ENCODE assay signal across 8 mouse cellular contexts in the genomic region with DNA sequence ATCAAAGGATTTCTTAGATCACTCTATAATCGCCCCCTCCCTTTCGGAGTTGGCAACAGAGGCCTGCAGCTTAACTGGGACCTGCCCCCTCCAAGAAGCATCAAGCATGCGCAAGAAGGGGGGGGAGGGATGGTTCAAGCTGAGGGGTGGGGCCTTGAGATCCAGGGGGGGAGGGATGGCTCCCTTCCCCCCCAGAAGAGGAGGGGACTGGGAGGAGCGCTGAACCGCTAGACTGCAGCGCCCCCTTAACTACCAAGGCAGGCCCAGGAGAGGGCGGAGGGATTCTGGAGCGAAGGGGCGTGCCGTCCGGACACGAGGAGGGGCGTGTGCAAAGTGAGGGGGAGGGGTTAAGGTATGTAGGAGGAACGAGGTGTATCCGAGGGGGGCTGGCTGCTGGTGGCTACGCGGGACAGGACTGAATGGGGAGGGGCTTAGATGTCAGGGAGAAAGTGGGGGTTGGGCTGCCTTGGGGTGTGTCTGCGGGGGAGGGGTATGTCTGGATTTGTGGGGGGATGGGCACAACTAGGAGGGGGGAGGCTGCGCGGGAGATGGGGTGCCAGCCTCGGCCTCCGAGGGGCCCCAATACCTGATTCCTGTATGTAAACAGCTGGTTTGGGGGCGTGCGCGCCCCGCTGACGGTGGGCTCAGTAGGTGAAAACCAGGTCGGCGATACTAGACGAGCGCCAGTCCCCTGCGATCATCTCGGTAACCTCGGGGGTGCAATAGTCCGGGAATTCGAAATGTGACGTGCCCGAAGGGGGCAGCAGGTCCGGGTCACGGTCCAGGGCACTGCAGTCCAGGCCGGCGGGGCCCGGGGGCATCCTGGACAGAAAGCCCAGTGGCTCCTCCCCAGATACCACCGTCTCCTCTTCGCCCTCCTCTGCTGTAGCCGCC. TPM values are rescaled to one million over a fixed set of nuclear protein-coding genes. Genes with fewer than 3 reads are reported as not detected.
DNase-seq lines count a peak whose midpoint lies in the region; ATAC-seq and TF ChIP-seq lines count a peak whose summit lies in the region.

No protein-coding gene starts in this region.

- no peak; the same call in 1 of the 2 replicates for TF ChIP-seq CTCF in kidney, adult 2 months (conservative IDR thresholded peaks at IDR 0.05; ENCODE audit: insufficient read depth, insufficient read length, low read depth, low read length)

- peak; percentile 56 for DNase-seq in cerebellum, adult 11 months
- peak; percentile 81 to 87 for DNase-seq in heart, adult 18-20 months
- peak; percentile 90 for DNase-seq in kidney, adult 2 months
- DNase-seq in limb, embryonic 11.5 days (ENCODE audit: low spot score) = peak; percentile 97
- DNase-seq in spleen, adult 12 weeks (ENCODE audit: low spot score) = peak; percentile 38

- peaks cover 42% of the 10 kb centered on the region for H3K4me1 ChIP-seq in embryonic facial prominence, embryonic 13.5 days
- H3K4me1 ChIP-seq in kidney, adult 2 months (ENCODE audit: control insufficient read depth, insufficient read depth, low read length) = no peaks in the 10 kb centered on the region; the same call in 1 of the 2 replicates
- H3K4me1 ChIP-seq in limb, embryonic 11.5 days (ENCODE audit: control insufficient read depth, insufficient read depth, low read length) = peaks cover 22% of the 10 kb centered on the region
- H3K4me1 ChIP-seq in midbrain, embryonic 13.5 days (replicated peaks) = peaks cover 52% of the 10 kb centered on the region

- peak overlapping the region; percentile 96 for H3K9ac ChIP-seq in embryonic facial prominence, embryonic 13.5 days
- H3K9ac ChIP-seq in limb, embryonic 11.5 days (ENCODE audit: low read length) = peak overlapping the region; percentile 97
- H3K9ac ChIP-seq in midbrain, embryonic 13.5 days (replicated peaks) = peak overlapping the region; percentile 98

- H3K27ac ChIP-seq in embryonic facial prominence, embryonic 13.5 days = peak overlapping the region; percentile 100
- peak overlapping the region; percentile 85 for H3K27ac ChIP-seq in kidney, adult 2 months (ENCODE audit: insufficient read depth, low read depth, low read length)
- H3K27ac ChIP-seq in limb, embryonic 11.5 days (replicated peaks; ENCODE audit: low read depth, low read length) = peak overlapping the region; percentile 99
- peak overlapping the region; percentile 100 for H3K27ac ChIP-seq in midbrain, embryonic 13.5 days

- no peak for ATAC-seq in cerebellum, adult (ENCODE audit: insufficient number of reproducible peaks, low FRiP score, low TSS enrichment)
- ATAC-seq in embryonic facial prominence, embryonic 13.5 days (ENCODE audit: insufficient number of reproducible peaks, insufficient read depth, low FRiP score, low TSS enrichment, low read depth) = peak; percentile 76
- ATAC-seq in limb, embryonic 11.5 days (ENCODE audit: insufficient number of reproducible peaks, low FRiP score, low TSS enrichment, low read depth) = peak; percentile 70
- peak; percentile 53 for ATAC-seq in midbrain, embryonic 13.5 days

- H3K4me3 ChIP-seq in embryonic facial prominence, embryonic 13.5 days = peak overlapping the region; percentile 84
- peak overlapping the region; percentile 88 for H3K4me3 ChIP-seq in kidney, adult 2 months (ENCODE audit: insufficient read depth, low read depth, low read length)
- peak overlapping the region; percentile 88 for H3K4me3 ChIP-seq in limb, embryonic 11.5 days (ENCODE audit: low read depth, low read length)
- H3K4me3 ChIP-seq in midbrain, embryonic 13.5 days (replicated peaks) = peak overlapping the region; percentile 91

- WGBS in embryonic facial prominence, embryonic 13.5 days = under 1% methylated on average over 43 of the region's 46 CpGs
- 2% methylated on average over 46 of the region's 46 CpGs for WGBS in kidney, adult 2 months
- under 1% methylated on average over 46 of the region's 46 CpGs for WGBS in limb, embryonic 11.5 days
- WGBS in midbrain, embryonic 13.5 days = under 1% methylated on average over 46 of the region's 46 CpGs

- peak overlapping the region; percentile 88 for H3K4me2 ChIP-seq in embryonic facial prominence, embryonic 13.5 days
- peak overlapping the region; percentile 58 for H3K4me2 ChIP-seq in limb, embryonic 11.5 days (ENCODE audit: low read depth, severe bottlenecking)
- H3K4me2 ChIP-seq in midbrain, embryonic 13.5 days (replicated peaks) = peak overlapping the region; percentile 74

- H3K27me3 ChIP-seq in embryonic facial prominence, embryonic 13.5 days = no peaks in the 10 kb centered on the region
- H3K27me3 ChIP-seq in kidney, adult 2 months (replicated peaks; ENCODE audit: control insufficient read depth, insufficient read depth, low read length) = no peaks in the 10 kb centered on the region
- no peaks in the 10 kb centered on the region for H3K27me3 ChIP-seq in limb, embryonic 11.5 days (ENCODE audit: control insufficient read depth, insufficient read depth, low read length)
- no peaks in the 10 kb centered on the region for H3K27me3 ChIP-seq in midbrain, embryonic 13.5 days

- TF ChIP-seq POLR2A in kidney, adult 2 months (IDR thresholded peaks at IDR 0.05; ENCODE audit: low read depth, low read length) = no peak

- peaks cover 5% of the 10 kb centered on the region; the same call in 1 of the 2 replicates for H3K36me3 ChIP-seq in embryonic facial prominence, embryonic 13.5 days
- no peaks in the 10 kb centered on the region for H3K36me3 ChIP-seq in kidney, adult 2 months (ENCODE audit: control insufficient read depth, insufficient read depth, low read length)
- H3K36me3 ChIP-seq in limb, embryonic 11.5 days (ENCODE audit: control insufficient read depth, insufficient read depth, low read length) = no peaks in the 10 kb centered on the region
- peaks cover 4% of the 10 kb centered on the region; the same call in 1 of the 2 replicates for H3K36me3 ChIP-seq in midbrain, embryonic 13.5 days

- no peaks in the 10 kb centered on the region for H3K9me3 ChIP-seq in embryonic facial prominence, embryonic 13.5 days
- no peaks in the 10 kb centered on the region for H3K9me3 ChIP-seq in limb, embryonic 11.5 days (ENCODE audit: control insufficient read depth, low read length)
- no peaks in the 10 kb centered on the region for H3K9me3 ChIP-seq in midbrain, embryonic 13.5 days

RNA-seq across cellular contexts. Expression of a gene that starts 1.5 kb away (rescaled TPM):
- polyA plus RNA-seq in embryonic facial prominence, embryonic 13.5 days (2015; fragmentation: Nextera tagmentation; extraction: Ambion mirVana) = 13.1 and 13.2 TPM in 2 replicates
- total RNA-seq in heart, adult 18-20 months (2021) = 1 to 10 TPM; 5.7 to 5.8 TPM
- polyA plus RNA-seq in kidney, adult 2 months (2012; rRNA removed) = 9.1 and 9.5 TPM in 2 replicates
- polyA plus RNA-seq in limb, embryonic 11.5 days (2014; fragmentation: Nextera tagmentation; extraction: Ambion mirVana) = 21.1 and 21.8 TPM in 2 replicates
- 18.2 and 18.5 TPM in 2 replicates for polyA plus RNA-seq in midbrain, embryonic 13.5 days (2015; fragmentation: Nextera tagmentation; extraction: Ambion mirVana)

RNA-seq across cellular contexts. Expression of a gene that starts 18.5 kb away (rescaled TPM):
- 44.1 and 47.8 TPM in 2 replicates for polyA plus RNA-seq in embryonic facial prominence, embryonic 13.5 days (2015; fragmentation: Nextera tagmentation; extraction: Ambion mirVana)
- 1 to 10 TPM; 5.0 to 5.8 TPM for total RNA-seq in heart, adult 18-20 months (2021)
- polyA plus RNA-seq in kidney, adult 2 months (2012; rRNA removed) = 3.8 and 4.3 TPM in 2 replicates
- polyA plus RNA-seq in limb, embryonic 11.5 days (2014; fragmentation: Nextera tagmentation; extraction: Ambion mirVana) = 69.4 and 75.8 TPM in 2 replicates
- 21.4 and 26.4 TPM in 2 replicates for polyA plus RNA-seq in midbrain, embryonic 13.5 days (2015; fragmentation: Nextera tagmentation; extraction: Ambion mirVana)

RNA-seq across cellular contexts. Expression of a gene that starts 19.0 kb away (rescaled TPM):
- polyA plus RNA-seq in embryonic facial prominence, embryonic 13.5 days (2015; fragmentation: Nextera tagmentation; extraction: Ambion mirVana) = 0.25 and 0.44 TPM in 2 replicates
- 1 to 10 TPM; 1.6 to 2.4 TPM for total RNA-seq in heart, adult 18-20 months (2021)
- polyA plus RNA-seq in kidney, adult 2 months (2012; rRNA removed) = 0.69 and 0.78 TPM in 2 replicates
- 0.15 and 0.54 TPM in 2 replicates for polyA plus RNA-seq in limb, embryonic 11.5 days (2014; fragmentation: Nextera tagmentation; extraction: Ambion mirVana)
- polyA plus RNA-seq in midbrain, embryonic 13.5 days (2015; fragmentation: Nextera tagmentation; extraction: Ambion mirVana) = 0.39 and 1.7 TPM in 2 replicates

RNA-seq across cellular contexts. Expression of a gene that starts 19.9 kb away (rescaled TPM):
- 2.1 and 2.3 TPM in 2 replicates for polyA plus RNA-seq in embryonic facial prominence, embryonic 13.5 days (2015; fragmentation: Nextera tagmentation; extraction: Ambion mirVana)
- total RNA-seq in heart, adult 18-20 months (2021) = not detected
- polyA plus RNA-seq in kidney, adult 2 months (2012; rRNA removed) = 0.12 and 0.50 TPM in 2 replicates
- polyA plus RNA-seq in limb, embryonic 11.5 days (2014; fragmentation: Nextera tagmentation; extraction: Ambion mirVana) = 1.8 and 2.2 TPM in 2 replicates
- polyA plus RNA-seq in midbrain, embryonic 13.5 days (2015; fragmentation: Nextera tagmentation; extraction: Ambion mirVana) = 26.8 and 28.5 TPM in 2 replicates

RNA-seq across cellular contexts. Expression of a gene that starts 52.5 kb away (rescaled TPM):
- polyA plus RNA-seq in embryonic facial prominence, embryonic 13.5 days (2015; fragmentation: Nextera tagmentation; extraction: Ambion mirVana) = 2.8 and 2.9 TPM in 2 replicates
- 1 to 10 TPM; 2.8 to 3.8 TPM for total RNA-seq in heart, adult 18-20 months (2021)
- polyA plus RNA-seq in kidney, adult 2 months (2012; rRNA removed) = 1.4 and 1.5 TPM in 2 replicates
- 1.4 and 1.8 TPM in 2 replicates for polyA plus RNA-seq in limb, embryonic 11.5 days (2014; fragmentation: Nextera tagmentation; extraction: Ambion mirVana)
- 0.82 and 0.89 TPM in 2 replicates for polyA plus RNA-seq in midbrain, embryonic 13.5 days (2015; fragmentation: Nextera tagmentation; extraction: Ambion mirVana)

Comparison
In these comparisons a context has a peak if more than half of its experiments do, and no peak if none do; other contexts are left out.
1. DNase-seq: peak in every context shown above with its lines; median percentile 97 in limb, embryonic 11.5 days; 90 in kidney, adult 2 months; 84 in heart, adult 18-20 months; 56 in cerebellum, adult 11 months; 38 in spleen, adult 12 weeks.